Mouse (Mus musculus): ENCODE data around the gene Anapc10.
A peak's percentile ranks its signal among the peaks of the same experiment; 100 is the strongest.
"Not testable (repeated sequence)": the region's sequence is repeated elsewhere in the genome, so short reads cannot be mapped to it uniquely, and the experiment has no call there.

The Anapc10 gene

GRCm38 (mm10) chr8:79711064-79711961 is at the start of gene Anapc10, which contains the start of gene Abce1:
TSS of gene Anapc10 (plus strand) at chr8:79711820.
TSS of gene Abce1 (minus strand) at chr8:79711740.
- DNase-seq = peak; percentile 96 to 98

DNA sequence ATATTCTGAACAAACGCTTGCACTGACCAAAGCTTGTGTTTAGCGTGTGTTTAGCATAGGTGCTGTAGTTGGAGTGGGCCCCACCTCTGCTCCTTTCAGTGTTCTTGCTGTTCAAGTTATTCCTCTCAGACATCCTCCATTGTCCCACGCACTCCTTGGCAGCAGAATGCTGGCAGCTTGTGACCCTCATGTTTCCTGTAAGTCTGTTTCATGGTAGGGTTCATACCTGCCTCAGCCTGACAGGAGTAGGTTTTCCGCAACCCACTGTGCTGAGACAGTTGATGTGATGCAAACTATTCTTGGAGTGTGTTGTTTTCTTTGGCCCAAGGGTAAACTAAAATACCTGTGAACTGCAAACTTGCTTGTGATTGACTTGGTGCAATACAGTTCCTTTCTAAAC is 35.2 kb upstream of the Anapc10 start:
- no peak for DNase-seq

DNA sequence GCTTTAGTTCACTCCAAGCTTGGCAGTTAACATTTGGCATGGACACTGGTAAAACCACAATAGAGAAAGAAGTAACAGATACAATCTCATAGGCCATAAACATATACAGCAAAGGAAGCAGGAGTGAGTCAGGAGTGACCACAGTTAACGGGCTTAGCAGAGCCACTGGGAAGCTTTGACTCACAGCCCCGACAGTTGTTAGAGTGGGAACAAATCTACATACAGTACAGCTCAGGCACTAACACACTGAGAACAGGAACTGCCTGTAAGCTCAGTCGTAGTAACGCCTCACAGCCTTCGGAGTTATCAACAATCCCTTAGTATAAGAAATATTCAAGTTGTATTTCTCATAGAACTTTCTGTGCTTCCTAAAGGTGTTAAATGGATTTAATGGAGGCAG is 32.6 kb upstream of the Anapc10 start:
- no peak for DNase-seq

- DNase-seq = not testable (repeated sequence)
Observed at GRCm38 (mm10) chr8:79680083-79680482, 31.5 kb upstream of the Anapc10 start.

DNA sequence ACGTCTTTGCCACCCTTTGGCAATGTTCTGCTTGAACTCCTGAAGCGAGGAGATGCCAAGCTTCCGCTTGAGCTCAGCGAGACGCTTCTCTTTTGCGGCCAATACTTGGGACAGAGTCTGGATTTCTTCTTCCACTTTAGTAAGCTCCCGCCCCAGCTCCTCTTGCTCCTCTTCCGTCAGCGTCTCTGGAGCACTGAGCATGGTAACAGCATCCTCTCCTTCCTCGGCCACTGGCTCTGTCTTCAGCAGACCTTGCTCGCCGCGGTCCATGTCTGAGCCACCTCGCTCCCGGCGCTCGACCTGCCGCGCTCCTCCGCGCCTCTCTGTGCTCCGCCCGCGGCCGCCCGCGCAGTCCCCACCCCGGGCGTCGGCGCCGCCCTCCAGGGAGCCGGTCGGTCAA is 31.1 kb upstream of the Anapc10 start:
- no peak for DNase-seq

DNA sequence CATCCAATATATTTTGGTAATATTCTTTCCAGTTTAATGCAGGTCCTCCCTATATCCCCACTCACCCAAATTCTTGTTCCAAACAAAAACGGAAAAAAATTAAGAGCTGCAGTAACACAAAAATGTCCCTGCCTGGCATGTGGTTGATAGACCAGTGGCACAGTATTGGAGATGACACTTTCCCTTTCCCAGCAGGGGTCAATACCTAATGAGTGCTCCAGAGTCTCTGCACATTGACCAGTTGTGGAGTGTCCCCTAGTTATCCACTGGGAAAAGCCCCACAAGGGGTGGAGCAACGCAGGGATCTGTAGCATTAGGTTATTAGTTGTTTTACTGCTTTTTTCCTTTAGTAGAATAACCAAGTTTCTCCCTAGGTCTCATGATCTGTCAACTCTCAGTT is 30.7 kb upstream of the Anapc10 start:
- DNase-seq = no peak

DNA sequence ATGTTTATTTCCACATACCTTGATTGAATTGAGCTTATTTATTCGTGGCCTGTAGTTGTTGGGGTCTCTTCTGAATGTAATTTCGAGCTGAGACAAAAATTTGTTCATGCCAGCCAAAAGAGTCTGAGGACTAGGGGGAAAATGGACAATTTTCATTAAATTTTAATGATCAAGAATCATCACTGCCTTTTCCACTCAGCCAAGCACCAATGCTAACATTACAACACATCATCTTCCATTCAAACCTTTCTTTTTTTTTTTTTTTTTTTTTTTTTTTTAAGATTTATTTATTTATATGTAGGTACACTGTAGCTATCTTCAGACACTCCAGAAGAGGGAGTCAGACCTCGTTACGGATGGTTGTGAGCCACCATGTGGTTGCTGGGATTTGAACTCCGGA is 25.7 kb upstream of the Anapc10 start:
- not testable (repeated sequence) for DNase-seq

DNA sequence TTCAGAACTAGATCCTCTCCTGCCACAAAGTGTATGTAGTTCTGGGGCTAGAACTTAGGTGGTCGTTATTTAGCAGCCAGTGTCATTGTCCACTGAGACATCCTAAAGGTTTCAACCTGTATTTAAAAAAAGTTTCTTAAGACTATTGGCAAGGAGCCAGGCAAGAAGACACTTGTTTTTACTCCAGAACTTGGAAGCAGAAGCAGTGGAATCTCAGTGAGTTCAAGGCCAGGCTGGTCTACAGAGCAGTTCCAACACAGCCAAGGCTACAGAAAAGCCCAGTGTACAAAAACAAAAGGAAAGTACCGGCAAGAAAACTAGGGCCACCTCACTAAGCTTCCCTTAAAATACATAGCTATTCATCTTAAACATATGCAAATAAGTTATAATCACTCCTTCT is 19.1 kb upstream of the Anapc10 start:
- no peak for DNase-seq

DNA sequence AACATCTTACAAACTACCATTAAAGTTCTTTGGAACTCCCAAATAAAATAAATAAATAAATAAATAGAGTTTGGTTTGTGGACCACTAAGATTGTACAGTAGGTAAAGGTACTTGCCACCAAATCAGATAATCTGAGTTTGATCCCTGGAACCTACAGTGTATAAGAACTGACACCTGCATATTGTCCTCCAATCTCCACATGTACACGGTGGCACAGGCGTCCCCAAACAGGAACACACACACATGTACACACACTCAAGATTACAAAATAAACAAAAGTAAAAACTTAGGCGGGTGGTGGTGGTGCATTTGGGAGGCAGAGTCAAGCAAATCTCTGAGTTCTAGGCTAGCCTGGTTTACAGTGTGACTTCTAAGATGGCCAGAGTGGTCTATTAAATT is 4.9 kb upstream of the Anapc10 start:
- no peak for DNase-seq

- no peak for DNase-seq
Observed at GRCm38 (mm10) chr8:79712676-79713075, 1.1 kb downstream of the Anapc10 start.

GRCm38 (mm10) chr8:79721537-79721936 is 9.9 kb downstream of the Anapc10 start:
- DNase-seq = no peak

DNA sequence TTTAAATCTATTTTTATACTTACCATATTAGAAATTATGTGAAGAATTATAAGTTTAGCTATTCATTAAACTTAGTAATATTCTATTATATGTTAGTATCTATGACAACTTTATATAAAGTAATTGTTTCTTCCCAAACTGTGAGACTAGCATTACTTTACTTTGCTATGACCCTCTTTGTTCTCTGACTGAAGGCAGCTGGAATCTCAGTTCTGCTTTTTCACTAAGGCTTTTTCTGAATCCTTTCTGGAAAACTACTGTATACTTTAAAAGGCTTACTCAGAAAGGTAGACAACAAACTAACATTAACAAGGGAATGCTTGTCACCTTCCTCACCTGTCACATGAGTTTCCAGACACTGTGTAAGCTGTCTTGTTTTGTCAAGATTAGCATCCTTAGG is 11.7 kb downstream of the Anapc10 start:
- DNase-seq = no peak

GRCm38 (mm10) chr8:79724589-79724988 is 13.0 kb downstream of the Anapc10 start:
- DNase-seq = no peak

- no peak for DNase-seq
Observed at GRCm38 (mm10) chr8:79727900-79728299, 16.3 kb downstream of the Anapc10 start.

GRCm38 (mm10) chr8:79734304-79734703 is 22.7 kb downstream of the Anapc10 start:
- DNase-seq = no peak

DNA sequence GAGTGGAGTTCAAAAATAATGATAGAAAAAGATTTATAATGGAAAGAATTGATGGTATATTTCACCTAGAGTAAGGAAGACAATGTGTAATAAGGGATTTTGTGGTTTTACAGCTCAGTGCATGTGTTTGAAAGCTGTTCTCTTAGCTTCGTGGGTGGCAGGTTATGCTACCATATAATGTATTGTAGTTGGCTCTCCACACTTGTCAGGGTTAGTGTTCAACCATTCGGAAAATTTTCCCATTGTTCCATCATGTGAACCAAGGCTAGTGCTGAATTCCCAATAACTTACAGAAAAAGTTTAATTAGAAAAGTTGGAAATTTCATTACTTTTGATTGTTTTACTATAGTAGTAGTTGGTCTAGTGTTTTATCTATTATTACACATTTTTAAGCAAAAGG is 36.6 kb downstream of the Anapc10 start:
- DNase-seq = no peak

DNA sequence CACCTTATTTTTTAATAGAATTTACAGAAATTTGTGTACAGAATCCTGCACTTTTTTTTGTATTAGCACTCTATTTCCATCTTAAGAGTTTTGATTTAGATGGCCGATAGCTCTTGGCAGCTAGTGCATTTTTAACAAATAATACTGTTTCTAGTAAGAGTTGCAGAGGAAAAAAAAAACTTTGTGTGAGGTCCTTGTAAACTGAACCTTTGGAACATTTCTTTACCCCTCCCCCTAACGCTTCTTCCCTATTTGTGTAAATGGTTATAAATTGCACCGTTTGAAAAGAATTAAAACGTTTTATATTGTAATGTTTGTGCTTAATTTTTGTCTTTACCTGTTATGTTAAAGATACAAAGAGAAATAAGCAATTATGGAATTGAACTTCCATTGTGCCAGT is 37.0 kb downstream of the Anapc10 start:
- DNase-seq = no peak

DNA sequence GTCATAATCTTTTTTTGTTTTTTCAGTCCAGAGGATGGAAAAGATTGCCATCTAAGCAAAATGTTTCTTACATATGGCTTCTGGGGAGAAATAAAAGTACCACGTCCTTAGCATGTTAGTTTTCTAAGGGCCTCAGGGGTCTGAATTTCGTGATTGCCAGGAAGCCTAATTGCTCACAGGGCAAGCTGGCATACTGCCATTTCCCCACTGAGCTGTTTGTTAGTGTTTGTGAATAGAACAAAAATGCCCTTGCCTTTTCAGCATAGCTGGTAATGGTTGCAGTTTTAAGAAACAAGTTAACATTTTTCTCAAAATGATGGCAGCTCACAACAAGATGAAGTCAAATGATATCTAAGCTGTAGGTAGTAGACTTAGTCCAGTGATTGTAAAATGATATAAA is 38.7 kb downstream of the Anapc10 start:
- no peak for DNase-seq

GRCm38 (mm10) chr8:79794873-79795272 is 83.3 kb downstream of the Anapc10 start:
- DNase-seq = not testable (repeated sequence)

DNA sequence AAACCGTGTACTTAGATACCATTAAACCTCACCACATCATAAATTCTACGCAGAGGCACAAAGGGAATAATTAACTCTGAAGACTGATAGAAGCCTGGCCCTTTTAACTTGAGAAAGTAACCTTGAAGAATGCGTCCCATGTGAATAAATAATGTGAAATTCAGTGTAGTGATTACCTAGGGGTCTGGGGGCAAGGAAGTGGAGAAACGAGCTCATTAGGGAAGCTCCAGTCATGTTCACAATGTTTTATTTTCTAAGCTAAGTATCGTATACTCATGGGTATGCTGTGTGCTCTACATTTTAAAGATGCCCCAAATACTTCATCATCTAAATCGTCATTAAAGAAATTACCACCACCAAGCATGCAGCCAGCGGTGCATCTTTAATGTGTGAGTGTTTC is 85.1 kb downstream of the Anapc10 start:
- no peak for DNase-seq

- DNase-seq = no peak
Observed at GRCm38 (mm10) chr8:79804499-79804898, 92.9 kb downstream of the Anapc10 start.

- DNase-seq = no peak
Observed at GRCm38 (mm10) chr8:79806971-79807370, 95.4 kb downstream of the Anapc10 start.

DNA sequence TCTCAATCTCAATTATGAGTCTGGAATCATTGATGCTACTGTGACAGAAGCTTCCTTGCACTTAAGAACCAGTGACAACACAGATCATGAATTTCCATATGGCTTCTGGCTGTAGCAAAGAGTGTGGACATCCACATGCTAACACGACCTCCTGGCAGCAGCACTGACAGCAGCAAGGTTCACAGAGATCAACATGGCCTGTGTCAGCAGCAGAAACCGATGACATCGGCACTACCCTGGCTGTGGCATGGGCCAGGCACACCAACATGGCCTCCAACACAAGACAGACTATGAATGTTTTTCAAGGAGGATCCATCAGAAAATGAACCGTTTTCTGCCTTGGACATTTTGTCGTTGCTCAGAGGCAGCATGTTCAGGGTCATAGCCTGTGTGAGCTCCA is 114.9 kb downstream of the Anapc10 start:
- no peak for DNase-seq
